Mouse (Mus musculus): ENCODE measurements around the gene Atp8a2.
"Not testable (repeated sequence)": the region's sequence is repeated elsewhere in the genome, so short reads cannot be mapped to it uniquely, and the experiment has no call there.

The Atp8a2 gene

DNA sequence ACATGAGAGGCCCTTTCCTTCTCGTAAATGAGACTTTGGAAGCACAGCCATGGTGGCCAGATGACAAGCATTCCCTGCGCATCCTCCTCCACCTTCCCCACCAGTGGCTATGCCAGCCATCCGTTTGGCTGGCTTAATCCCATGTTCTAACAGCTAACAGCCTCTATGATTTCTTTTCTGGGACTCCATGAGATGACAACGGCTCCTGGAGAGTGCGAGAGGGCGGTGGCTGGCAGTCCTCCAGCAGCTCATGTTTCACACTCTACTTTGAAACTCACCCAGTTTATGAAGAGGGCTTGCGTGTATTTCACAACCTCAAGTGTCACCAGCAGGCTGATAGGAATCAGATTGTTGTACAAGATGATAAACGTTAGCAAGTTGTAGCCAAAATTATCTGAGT is 170.3 kb downstream of the Atp8a2 start:
- DNase-seq (ENCODE audit: low spot score), result no peak

DNA sequence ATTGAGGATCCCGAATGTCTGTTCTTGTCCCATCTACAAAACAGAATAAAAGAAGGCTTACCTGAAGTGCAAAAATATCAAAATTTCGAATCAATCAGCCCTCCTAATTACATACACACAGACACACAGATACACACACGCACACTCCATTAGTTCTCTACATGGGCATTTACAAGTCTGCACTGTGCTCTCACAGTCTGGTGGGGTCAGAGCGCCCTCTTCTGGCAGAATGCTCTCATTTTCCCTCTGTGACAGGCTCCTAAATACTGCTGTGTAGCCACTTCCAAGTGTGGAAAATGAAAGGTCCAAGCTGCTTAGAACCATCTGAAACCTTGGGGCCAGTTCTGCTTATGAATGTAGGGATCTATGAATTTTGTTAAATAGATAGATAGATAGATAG is 181.1 kb downstream of the Atp8a2 start:
- peak; percentile 71 for DNase-seq (ENCODE audit: low spot score)

DNA sequence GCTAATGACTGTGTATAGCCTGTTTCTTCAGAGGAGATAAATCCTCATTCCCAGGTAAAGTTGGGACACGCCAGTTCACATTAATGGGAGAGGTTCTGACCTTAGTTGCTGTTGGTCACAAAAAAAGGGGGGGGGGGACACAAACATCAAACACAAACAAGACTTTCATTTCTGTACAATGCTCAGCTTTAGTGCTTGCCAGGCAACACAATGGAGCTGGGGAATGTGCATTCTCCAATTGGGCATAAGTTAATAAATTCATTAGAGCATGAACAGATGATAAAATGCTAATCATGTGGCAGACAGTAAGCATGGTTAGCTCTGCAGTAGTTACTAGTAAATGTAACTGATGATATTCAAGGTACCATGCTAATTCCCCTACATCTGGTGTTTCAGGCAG is 195.2 kb downstream of the Atp8a2 start:
- DNase-seq (ENCODE audit: low spot score), result no peak

DNA sequence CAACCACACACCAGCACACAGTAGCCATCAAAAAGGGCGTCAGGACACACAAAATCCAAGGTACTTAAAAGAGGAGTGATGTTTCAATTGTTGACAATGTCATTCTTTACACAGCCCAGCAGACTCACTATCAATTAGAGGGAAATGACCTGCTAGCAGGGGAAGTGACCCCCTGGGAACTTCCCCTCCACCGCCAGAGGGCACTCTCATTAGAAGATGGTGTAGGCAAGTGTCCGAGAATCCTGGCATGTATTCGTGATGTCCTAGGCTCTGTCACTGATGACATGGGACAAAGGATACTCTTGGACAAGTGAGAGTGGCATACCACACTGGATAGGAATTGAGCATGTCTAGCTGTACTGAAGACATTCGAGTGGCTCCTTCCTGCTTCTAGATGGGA is 208.1 kb downstream of the Atp8a2 start:
- no peak for DNase-seq (ENCODE audit: low spot score)

DNA sequence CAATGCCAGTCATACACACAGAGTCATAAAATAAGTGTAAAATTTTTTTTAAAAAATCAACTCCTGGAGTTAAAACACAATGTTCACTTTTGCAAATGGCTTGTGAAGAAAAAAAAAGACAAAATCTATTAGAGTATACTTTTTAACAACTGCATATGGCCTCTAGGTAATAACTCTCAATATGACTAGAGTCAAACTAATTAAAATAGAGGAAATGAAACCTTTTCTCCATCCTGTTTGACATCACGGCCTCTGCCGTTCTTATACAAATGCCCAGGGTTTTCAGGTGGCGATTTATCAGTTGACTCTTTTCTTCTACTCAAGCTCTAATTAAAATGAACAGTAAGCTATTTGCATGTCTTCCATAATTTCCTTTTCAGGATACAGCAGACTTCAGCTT is 209.0 kb downstream of the Atp8a2 start:
- DNase-seq (ENCODE audit: low spot score), result no peak

DNA sequence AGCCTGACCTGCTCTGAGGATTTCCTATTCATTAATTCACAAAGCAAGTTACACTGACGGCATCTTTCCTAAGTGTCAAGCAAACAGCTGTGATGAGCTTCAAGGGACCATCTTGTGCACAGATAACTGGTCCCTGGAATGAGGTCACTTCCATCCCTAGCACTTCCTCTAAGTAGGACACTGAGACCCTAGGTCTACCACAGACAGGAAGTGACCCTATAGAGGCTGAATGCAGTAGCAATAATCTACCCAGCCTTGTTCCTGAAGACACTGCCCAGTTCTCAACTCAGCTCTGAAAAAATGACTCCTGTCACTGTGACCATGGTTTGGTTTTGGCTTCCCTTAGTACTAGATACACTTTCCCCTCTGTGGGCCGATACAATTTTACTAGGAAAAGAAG is 219.0 kb downstream of the Atp8a2 start:
- no peak for DNase-seq (ENCODE audit: low spot score)

DNA sequence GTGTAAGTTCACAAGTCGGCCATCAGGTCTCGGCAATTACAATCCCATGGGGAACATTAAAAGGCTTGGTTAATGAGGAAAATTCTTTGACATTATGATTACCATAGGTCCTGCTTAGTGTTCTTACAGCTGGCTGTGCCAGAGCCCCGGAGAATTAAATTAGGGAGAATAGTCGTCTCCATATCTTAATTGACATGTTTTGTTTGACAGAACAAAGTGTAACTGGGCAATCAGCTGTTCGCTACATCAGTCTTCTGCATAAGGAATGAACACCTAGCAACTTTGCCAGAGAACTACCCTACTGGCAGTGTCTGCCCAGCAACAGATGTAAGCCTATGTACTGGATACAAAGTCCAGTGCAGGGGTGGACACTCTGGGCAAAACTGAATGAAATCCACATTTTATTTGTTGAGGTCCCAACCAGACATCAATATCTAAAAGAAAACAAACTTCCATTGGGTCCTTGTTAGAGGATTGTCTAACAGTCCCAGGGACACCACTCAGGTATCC is 225.7 kb downstream of the Atp8a2 start:
- no peak for DNase-seq (ENCODE audit: low spot score)

DNA sequence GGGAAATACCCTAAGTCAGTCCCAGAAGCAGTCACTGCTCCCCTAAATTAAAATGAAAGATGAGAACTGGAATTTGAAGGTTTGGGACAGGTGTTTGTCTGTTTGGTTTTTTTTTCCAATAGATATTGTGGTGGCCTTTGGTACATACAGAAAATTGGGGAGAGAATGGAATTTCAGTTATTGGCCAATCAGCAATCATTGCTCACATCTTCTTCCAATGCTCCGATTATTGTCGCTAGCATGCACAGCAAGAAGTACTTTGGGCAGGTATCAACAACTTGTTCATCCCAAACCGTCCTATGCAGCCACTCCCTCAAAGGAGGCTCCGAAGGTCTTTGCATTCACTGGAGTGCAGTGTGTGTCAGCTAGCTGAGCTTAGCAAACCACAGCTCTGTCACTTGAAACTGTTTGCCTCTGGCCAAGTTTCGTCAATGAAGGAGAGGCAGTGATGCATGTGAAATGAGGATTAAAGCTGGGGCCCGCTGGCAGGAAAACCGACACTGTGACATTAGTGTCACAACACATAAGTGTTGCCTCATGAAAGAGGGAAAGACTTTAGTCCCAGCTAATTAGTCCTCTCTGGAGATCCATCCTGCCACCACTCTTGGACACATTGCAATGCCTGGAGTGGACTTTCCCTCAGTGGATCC is 227.4 kb downstream of the Atp8a2 start:
- DNase-seq (ENCODE audit: low spot score), result no peak

DNA sequence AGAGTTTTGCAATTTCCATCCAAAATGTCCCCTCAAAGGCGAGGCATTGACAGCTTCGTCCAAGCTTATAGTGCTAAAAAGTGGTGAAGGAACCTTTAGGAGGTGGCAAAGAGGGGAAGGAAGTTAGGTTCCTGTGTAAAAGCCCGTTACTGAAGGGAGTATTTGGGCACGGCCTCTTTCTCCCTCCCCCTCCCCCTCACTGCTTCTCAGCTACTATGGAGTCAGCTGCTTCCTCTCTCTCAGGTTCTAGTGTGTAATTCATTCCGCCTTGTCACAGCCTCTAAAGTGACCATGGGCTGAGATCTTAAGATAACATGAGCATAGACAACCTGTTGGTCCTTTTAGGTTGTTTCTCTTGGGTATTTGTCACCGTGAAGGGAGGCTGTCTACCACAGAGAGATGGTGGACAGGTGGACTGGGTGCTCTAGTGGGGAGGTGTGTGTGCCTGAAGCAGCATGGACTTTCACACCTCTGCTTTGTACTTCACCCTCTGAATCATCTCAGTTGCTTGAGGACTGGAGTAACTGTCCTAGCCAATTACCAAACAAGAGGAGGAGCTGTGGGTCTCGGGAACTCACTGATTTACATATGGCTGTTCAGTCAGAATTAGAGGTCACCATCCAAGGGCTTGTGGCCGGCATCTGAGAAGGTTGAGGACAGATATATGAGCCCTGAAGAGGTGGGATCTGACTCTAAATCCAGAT is 229.0 kb downstream of the Atp8a2 start:
- DNase-seq (ENCODE audit: low spot score), result no peak

DNA sequence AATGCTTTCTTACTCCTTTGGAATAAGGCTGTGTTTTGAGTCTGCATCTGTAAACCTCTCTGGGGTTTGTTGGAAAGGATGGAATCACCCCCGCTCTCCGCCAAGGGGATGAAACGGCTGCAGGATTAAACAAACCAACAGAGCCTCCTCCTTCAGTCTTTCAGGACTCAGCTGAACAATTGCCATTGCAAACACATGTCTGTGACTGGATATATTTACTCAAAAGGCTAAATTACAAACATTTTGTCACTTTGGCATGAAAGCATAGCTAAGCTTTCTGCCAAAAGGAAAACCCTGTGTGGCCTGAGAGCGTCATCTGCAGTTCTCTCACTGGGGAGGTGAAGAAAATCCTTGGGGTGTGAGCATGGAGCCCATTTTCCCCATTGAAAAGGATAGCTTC is 230.0 kb downstream of the Atp8a2 start:
- no peak for DNase-seq (ENCODE audit: low spot score)

DNA sequence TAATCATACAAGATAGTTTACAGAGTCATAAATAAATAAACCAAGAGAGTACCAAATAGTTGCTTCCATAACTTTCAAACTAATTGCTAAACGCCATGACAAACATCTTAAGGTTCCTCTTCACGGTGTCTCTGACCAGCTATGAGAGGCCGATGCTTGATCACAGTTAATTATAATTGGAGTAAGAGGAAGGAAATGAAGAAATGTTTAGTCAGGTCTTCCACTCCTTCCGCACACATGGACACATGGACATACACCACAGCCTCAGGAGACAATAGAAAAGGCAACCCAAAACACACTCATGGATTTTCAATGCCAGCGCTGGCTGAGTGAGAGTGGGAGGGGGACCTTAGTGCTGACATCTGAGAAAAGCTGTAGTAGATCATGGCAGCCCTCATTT is 232.4 kb downstream of the Atp8a2 start:
- DNase-seq (ENCODE audit: low spot score), result no peak

DNA sequence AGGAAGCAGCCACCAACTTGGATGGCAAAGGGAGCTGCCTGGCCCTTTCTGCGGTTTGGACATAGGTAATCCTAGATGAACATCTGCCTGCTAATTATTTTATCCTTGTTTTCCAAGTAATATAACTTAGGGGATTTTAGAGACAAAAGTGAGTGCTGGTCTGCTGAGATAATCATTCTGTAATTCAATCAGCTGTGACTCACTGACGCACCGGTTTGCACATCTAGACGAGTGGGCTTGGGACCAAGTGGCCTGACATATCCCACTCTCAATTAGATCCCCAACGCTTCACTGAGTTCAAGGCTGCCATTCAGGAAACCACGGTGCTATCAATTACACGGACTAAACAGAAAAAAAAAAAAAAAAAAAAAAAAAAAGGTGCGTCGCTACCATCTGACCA is 236.0 kb downstream of the Atp8a2 start:
- DNase-seq (ENCODE audit: low spot score), result no peak

DNA sequence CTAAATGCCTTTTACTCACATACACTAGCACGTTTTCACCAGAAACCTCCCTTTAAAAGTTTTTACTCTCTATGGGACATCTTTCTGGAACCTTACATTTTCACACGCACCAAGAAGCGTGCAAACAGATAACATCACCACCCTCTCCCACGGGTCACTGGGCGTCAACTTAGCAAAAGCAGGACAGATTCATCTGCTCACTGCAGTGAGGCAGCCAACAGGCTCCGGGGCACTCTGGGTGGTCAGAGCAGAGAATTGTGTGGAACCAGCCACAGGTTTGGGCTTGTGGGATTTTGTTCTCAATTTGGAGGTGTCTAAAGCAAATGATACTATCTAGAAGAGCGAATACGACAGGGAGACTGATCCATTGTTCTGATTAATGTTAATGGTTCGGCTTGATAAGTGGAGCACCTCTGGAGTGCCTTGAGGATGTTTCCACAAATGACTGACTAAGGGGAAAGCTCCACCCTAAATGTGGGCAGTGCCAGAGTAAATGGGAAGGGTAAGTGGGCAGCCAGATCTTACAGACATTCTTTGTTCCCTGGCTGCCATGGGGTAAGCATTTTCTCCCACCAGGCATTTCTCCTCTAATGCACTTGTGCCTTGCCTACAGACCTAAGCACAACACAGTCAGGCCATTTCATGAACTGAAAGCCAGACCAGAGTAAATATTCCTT is 236.6 kb downstream of the Atp8a2 start:
- no peak for DNase-seq (ENCODE audit: low spot score)

DNA sequence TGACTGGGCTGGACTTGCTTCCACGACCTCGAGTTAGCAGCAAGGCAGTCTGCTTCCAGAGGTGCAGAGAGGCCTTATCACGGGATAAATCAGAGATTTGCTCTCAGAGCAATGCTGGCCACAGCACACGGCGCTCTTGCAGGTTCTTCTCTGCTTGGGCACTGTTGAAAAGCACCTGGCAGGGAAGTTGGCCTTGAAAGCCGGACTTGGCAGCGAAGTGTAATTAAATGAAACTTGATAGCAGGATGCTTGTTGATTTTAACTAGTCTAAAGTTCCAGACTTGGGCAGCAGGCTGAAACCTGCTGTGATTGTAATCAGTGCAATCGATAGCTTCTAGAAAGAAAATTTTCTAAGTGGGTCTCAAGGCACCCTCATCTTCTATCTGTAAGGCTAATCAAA is 237.3 kb downstream of the Atp8a2 start:
- no peak for DNase-seq (ENCODE audit: low spot score)

DNA sequence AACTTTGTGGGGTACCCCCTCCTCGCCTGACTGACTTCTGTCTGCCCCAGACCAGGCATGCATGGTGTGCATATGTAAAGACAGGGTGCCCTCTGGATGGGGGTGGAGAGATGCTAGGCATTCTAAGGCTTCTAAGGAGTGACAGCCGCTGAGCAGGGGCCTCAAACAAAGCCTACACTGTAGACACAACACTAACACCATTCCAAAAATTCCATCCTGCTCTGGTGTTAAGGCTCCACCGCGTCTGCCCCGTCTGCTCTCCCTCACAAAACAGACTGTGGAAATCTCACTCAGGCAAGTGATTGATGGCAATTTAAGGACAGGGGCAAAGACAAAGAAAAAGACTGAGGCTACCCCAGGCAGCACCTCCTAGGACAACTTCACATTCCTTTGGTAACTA is 247.0 kb downstream of the Atp8a2 start:
- peak; percentile 25 for DNase-seq (ENCODE audit: low spot score)

DNA sequence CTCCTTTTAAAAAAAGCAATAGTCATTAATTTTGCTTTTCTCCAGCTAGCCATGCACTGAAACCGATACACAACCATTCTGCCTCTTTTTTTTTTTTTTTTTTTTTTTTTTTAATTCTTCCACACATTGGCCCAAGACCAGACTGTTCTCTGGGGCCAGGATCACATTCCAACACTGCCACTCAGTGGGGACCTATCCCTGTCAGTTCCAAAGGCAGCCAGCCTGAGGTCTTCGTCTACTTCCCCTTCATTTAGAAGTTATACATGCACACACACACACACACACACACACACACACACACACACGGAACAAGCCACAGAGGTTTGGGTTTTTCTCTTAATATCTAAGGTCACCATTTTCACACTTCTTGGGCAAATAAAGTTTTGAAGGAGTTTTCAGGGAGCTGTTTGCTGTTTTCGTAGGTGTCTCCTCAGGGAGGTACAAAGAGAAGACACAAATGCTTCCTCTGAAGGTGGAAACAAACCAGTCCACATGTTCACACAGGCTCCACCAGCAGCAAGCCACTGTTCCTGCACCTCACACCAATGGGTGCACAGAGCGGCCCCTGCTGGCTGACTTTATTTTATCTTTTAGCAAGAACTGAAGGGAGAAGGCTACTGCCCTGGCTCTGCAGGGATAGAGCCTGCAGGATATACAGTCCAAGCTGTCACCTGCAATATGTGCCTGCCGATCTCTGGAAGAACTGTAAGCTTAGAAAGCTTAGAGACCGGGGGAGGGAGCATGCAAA is 253.9 kb downstream of the Atp8a2 start:
- DNase-seq (ENCODE audit: low spot score), result peak; percentile 66

DNA sequence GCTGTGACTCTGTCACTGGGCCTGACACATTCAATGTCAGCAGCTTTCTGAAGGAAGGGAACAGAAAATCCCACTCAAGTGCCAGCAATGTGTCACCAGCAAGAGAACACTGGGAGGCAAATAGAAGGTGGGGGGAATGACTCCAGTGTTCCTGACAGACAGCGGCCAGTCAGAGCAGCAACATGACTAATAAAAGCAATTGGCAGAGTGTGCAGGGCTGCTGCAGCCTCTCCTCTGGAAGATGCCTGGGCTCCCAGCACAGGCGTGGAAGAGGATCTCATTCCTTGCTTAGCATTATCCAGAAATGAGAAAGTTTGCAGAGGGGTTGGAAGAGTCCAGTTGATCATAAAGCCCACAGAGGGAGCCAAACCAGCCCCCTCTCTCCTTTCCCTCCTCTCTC is 254.8 kb downstream of the Atp8a2 start:
- DNase-seq (ENCODE audit: low spot score), result no peak

DNA sequence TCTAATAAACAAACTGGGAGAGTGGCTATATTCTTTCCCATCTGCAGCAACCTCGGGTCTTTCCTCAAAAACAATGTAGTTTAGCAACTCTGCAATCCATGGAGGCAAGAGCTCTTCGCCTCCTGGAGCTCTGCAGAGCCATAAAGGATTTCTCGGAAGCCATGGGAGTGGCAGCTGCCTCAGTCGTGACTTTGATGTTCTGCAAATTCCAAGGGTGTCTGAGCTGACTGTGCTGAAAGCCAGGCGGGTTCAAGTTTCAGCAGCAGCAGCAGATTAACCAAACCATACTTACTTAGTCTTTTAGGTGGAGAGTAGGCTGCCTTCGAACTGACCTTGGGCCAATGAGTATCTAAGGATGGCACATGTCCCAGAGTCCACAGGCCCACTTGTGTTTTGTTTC is 264.6 kb downstream of the Atp8a2 start:
- peak; percentile 28 for DNase-seq (ENCODE audit: low spot score)

DNA sequence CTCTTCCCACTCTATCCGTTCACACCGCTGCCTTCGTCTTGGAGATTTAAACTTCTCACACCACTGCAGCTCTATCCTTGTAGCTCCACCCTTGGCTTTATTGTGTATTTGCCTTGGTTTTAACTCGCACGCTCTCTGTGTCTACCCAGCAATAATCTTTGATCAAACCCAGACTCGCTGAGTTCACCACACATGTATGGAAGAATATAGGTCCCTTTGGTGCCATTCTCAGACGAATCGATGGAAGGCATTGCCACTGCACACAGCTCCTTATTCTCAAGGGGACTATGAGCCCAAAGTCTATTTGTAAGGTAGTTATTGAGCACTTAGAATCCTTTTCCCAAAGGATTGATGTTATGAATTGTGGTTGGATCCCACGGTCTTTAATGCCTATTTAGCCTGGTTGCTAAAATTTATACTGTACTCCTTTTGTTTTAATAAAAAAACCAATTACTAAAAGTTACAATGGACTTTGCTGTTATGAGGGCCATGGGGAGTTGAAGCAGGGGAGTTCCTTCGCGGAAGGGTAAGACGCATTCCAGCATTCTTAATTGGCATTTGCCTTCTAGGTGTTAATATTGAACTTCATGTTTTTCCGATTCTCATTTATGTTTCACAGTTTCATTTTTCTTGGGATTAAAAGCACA is 265.4 kb downstream of the Atp8a2 start:
- DNase-seq (ENCODE audit: low spot score), result no peak

DNA sequence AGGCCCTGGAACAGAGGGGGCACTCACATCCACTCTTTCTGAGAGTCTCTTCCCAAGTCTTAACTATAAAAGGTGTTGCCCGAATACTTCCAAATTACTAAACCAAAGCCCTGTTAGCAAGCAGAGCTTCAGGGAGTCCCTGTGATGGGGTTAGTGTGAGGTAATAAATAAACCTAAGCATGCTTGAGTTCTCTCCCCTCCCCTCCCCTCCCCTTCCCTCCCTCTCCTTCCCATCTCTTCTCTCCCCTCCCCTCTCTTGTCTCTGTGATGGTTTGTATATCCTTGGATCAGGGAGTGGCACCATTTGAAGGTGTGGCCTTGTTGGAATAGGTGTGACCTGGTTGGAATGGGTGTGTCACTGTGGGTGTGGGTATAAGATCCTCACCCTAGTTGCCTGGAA is 267.8 kb downstream of the Atp8a2 start:
- not testable (repeated sequence) for DNase-seq (ENCODE audit: low spot score)

DNA sequence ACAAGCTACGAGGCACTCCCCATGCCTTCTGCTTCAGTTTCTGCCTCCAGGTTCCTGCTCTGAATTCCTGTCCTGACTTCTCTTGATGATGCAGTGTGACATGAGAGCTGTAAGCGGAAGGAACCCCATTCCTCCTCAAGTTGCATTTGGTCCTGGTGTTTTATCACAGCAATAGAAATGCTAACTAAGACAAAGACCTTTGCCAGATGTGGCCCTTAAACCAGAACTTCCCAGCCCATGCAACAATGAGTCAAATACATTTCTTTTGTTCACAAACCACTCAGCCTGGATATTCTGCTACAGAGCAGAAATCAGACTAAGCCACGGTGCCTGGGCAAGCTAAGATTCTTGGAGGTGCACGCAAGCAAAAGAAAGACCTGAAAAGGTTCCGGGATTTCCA is 268.2 kb downstream of the Atp8a2 start:
- no peak for DNase-seq (ENCODE audit: low spot score)

DNA sequence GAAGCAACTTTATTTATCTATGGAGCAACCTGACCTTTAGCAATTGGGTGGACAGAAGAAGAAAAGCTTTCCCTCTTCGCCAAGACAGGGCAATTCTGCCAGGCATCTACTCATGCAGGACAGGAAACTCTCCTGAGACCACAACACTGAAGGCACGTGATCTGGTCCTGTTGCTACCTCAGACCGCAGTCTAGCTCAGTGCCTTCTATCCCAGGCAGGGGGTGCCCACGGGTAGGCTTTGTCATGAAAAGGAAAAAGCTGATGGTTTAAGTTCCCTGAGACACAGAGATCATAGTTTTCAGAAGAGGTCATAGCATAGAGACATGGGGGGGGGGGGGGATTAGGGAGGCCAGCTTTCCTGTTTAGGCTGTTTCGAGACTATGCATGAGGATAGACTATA is 269.2 kb downstream of the Atp8a2 start:
- DNase-seq (ENCODE audit: low spot score), result no peak

All from yolk sac, embryonic 10.5 days (tissue).